Mouse (Mus musculus) stomach, embryonic 14.5 days (tissue): ENCODE measurements around the gene Pid1. TPM values are rescaled to one million over a fixed set of nuclear protein-coding genes. Genes with fewer than 3 reads are reported as not detected.

Source experiments
- ATAC-seq: fragments of 200-750 bp; cut with Nextera tagmentation; 2 replicates; pipeline ENCODE4 v1.8.0; 2017; ENCODE audit warnings: low read depth, moderate TSS enrichment; ENCODE audit not compliant: insufficient number of reproducible peaks, insufficient read depth, low FRiP score
- H3K27ac ChIP-seq: fragments of 300-500 bp; sonication (generic); 2 replicates; pipeline ENCODE4 v1.5.1; 2014; ENCODE audit warnings: mild to moderate bottlenecking, low read length, moderate library complexity, mixed read lengths
- H3K27me3 ChIP-seq: fragments of 300-500 bp; sonication (generic); 2 replicates; pipeline ENCODE4 v1.6.1; 2014; ENCODE audit warnings: low read length, control low read depth, mixed read lengths; ENCODE audit not compliant: control insufficient read depth, insufficient read depth
- H3K36me3 ChIP-seq: fragments of 300-500 bp; sonication (generic); 2 replicates; pipeline ENCODE4 v1.6.1; 2014; ENCODE audit warnings: mild to moderate bottlenecking, control low read depth, low read length, moderate library complexity, mixed read lengths; ENCODE audit not compliant: control insufficient read depth, insufficient read depth
- H3K4me1 ChIP-seq: fragments of 300-500 bp; sonication (generic); 2 replicates; pipeline ENCODE4 v1.6.1; 2014; ENCODE audit warnings: low read length, control low read depth, mixed read lengths; ENCODE audit not compliant: control insufficient read depth, insufficient read depth
- H3K4me2 ChIP-seq: fragments of 300-500 bp; sonication (generic); replicated peaks from 2 replicates; pipeline ENCODE4 v1.6.1; 2014; ENCODE audit warnings: low read depth, low read length, control low read depth
- H3K4me3 ChIP-seq: fragments of 300-500 bp; sonication (generic); 2 replicates; pipeline ENCODE4 v1.5.1; 2014; ENCODE audit warnings: low read depth, low read length, control low read depth
- H3K9ac ChIP-seq: fragments of 300-500 bp; sonication (generic); replicated peaks from 2 replicates; pipeline ENCODE4 v1.6.1; 2014; ENCODE audit warnings: low read depth, mild to moderate bottlenecking, control low read depth, low read length, moderate library complexity, mixed read lengths
- H3K9me3 ChIP-seq: fragments of 300-500 bp; sonication (generic); 2 replicates; pipeline ENCODE4 v1.6.1; 2016; ENCODE audit warnings: low read depth, low read length, control low read depth; ENCODE audit not compliant: control insufficient read depth
- WGBS: fragments of 180-500 bp; shearing (Covaris S2); extraction: QIAGEN DNeasy Blood & Tissue Kit; methylation state at CpG from one replicate; pipeline ENCODE4 v1.1.7; 2014; 5-methylcytosine and 5-hydroxymethylcytosine counted together
- polyA plus RNA-seq: library from polyadenylated mRNA; unstranded; fragments of >200 nt; fragmentation: Nextera tagmentation; extraction: Ambion mirVana; gene quantifications from 2 replicates; pipeline ENCODE4 v1.2.1, GENCODE M21; 2014

Gene Pid1
- polyA plus RNA-seq, 1 experiment from 2014 or later, result 16.7 TPM

DNA sequence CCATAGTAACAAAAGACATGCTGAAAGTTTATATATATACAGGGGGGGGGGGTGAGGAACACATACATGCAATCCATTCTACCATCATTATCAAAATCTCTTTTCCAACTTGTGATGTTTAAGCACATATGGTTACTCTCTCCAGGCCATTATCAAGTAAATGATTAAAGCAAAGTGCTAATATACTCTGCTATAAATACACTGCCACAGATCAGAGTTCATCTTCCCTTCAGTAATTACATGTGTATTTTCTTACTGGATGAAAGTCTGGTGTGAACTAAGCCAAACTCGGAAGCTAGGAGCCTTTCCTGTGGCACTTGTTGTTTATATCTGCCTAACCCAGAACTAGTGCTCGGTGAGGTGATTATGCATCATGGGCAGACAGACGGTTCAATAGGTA is 3.8 kb upstream of the Pid1 start:
- 58% methylated on average over 3 of the region's 3 CpGs for WGBS
- H3K9ac ChIP-seq, result no peak overlapping the region
- no peaks in the 10 kb centered on the region for H3K27me3 ChIP-seq
- H3K36me3 ChIP-seq, result no peaks in the 10 kb centered on the region
- H3K4me2 ChIP-seq, result no peak overlapping the region
- no peak overlapping the region for H3K27ac ChIP-seq
- no peaks in the 10 kb centered on the region for H3K9me3 ChIP-seq
- H3K4me3 ChIP-seq, result no peak overlapping the region
- H3K4me1 ChIP-seq, result no peaks in the 10 kb centered on the region
- no peak for ATAC-seq

DNA sequence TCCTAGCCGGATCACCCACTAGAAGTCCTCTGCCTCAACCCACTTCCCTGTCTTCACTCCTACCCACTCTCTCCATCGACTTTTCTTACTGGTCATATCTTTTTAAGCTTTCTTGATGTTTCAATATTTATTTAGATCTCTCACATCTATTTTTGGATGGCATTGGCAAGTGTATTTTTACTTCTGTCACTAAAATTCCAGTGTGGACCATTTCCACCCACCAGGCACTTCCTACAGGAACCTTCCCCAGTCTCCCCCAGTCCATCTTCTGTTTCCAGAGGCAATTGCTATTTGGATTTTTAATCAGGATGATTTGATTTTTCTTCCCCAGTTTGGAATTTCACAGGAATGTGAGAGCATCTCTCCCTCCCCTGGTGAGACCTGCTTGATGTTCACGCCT is 2.6 kb upstream of the Pid1 start:
- no peaks in the 10 kb centered on the region for H3K4me1 ChIP-seq
- no peak overlapping the region for H3K4me3 ChIP-seq
- no peak for ATAC-seq
- no peaks in the 10 kb centered on the region for H3K9me3 ChIP-seq
- no peaks in the 10 kb centered on the region for H3K27me3 ChIP-seq
- H3K27ac ChIP-seq, result no peak overlapping the region
- no peak overlapping the region for H3K9ac ChIP-seq
- H3K36me3 ChIP-seq, result no peaks in the 10 kb centered on the region
- no peak overlapping the region for H3K4me2 ChIP-seq
- 68% methylated on average over 3 of the region's 3 CpGs for WGBS

DNA sequence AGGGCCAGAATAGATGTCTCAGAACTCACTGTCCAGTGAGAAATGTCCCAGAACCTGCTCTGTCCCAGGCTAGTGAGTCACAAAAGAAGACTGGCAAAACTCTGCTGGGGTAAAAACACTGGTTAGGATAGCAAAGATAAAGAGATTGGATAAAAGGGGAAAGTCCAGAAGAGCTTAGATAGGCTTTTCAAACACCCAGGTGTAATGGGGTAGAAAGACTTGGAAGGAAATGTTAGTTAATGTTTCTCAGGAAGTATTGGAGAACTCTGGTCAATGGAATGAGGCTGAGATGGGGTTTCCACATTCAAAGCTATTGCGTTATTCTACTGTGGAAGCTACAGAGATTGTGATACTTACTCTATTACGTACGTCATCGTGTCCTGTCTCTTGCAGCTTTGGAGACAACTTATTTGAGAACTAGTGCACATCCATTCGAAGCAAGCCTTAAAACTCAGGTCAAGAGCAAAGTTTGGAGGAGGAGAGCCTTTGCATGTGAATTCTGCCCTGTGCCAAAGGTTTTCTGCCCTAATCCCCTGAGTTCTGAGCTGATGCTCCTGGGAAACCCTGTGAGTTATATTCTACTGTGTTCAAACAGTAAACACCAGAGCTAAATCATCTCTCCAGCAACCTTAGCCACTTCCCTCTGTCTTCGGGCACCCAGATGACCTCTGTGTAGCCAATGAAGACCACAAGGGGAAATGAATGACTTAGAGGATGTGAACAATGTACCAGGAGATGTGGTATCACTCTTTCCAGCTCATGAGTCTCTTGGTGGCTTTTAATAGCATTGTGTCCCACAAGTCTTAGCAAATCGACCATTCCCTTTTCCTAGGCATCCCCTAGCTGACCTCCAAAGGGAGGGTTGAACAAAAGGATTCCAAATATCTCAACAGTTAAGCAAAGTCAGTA is 1.0 kb downstream of the Pid1 start:
- Histone ChIP-seq H3K4me2 (no peak overlapping the region), H3K36me3 (no peaks in the 10 kb centered on the region), H3K9ac (no peak overlapping the region), H3K4me1 (no peaks in the 10 kb centered on the region), H3K4me3 (no peak overlapping the region), H3K27ac (no peak overlapping the region), H3K27me3 (no peaks in the 10 kb centered on the region), H3K9me3 (no peaks in the 10 kb centered on the region)
- 78% methylated on average over 7 of the region's 7 CpGs for WGBS
- ATAC-seq, result no peak

DNA sequence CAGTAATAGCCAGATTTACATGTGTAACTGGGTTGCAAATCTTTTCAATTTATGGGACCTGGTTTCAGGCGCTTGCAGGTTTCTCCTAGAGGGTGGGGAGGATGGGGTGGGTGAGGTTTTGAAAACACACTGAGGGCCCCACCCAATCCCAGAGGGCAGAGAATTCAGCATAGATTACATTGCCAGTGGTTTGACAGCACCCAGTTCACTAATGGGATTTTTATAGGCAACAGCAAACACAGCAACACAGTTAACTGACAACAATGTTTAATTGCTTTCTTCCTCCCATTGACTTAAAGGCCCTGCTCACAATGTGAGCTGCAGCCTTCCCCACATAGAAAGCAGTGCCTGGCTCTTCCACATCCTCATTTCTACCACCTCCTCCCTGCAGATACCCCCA is 1.8 kb downstream of the Pid1 start:
- no peak for ATAC-seq
- Histone ChIP-seq H3K4me2 (no peak overlapping the region), H3K9ac (no peak overlapping the region), H3K27me3 (no peaks in the 10 kb centered on the region), H3K36me3 (no peaks in the 10 kb centered on the region), H3K27ac (no peak overlapping the region), H3K4me1 (no peaks in the 10 kb centered on the region), H3K4me3 (no peak overlapping the region), H3K9me3 (no peaks in the 10 kb centered on the region)
- 47% methylated on average over 1 of the region's 1 CpGs for WGBS

DNA sequence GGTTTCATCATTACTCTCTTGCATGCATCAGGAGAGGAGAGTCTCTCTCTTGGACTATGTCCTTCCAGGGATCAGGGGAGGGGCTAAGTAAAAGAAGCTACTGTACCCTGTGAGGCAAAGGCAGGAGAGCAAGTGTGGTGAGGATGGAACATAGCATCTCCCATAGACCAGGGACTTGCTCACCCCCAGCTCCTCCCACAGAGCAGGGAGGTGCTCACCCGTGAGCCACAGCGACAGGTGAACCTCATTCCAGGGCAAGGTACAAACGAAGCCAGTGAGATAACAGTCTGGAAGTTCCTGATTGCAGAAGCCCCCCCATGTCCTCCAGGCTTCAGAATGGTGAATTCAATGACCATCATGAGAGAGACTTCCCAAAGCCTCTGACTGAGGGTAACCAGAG is 2.6 kb downstream of the Pid1 start:
- 0 out of 2 replicates have a peak, but pooled peaks have one; percentile 23 for ATAC-seq
- H3K36me3 ChIP-seq, result no peaks in the 10 kb centered on the region
- WGBS, result 56% methylated on average over 3 of the region's 3 CpGs
- no peaks in the 10 kb centered on the region for H3K9me3 ChIP-seq
- no peak overlapping the region for H3K4me3 ChIP-seq
- no peak overlapping the region for H3K9ac ChIP-seq
- no peak overlapping the region for H3K4me2 ChIP-seq
- no peak overlapping the region for H3K27ac ChIP-seq
- H3K4me1 ChIP-seq, result no peaks in the 10 kb centered on the region
- no peaks in the 10 kb centered on the region for H3K27me3 ChIP-seq

DNA sequence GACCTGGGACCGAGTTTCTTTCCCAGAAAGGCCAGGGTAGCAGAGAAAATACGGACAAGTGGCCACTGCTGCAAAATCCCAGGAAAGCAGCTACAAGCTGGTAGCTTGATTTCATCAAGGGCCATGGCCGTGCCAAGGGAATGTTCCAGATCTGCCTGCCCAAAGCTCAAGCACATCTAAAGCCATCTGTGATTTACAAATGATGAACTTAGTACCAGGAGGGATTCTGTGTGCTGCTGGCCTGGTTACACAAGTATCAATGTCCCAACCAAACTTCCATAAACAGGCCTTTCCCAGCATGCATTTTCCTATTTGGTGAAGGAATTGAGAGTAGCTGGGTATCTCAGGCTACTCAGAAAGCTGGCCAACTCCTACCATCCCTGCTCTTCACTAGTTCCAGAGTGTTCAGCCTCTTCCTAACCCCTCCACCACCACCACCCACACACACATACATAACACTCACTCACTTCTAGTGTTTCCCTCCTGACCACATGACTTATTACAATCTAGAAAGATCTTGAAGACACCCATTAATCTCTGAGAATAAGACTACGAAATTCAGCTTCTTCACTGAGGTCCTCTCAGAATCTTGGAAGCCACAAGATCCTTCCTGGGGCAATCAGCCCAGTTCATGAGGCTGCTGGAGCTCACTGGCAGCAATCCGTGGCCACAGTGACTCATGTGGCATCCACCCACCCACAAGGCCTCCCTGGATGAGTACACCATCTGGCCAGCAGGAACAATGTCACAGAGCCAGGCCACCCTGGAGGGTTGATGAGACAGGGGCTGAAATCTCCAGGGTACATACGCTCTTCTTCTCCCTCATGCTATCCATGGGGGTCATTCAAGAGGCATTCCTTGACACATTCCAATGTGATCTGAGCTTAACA is 4.1 kb downstream of the Pid1 start:
- no peak overlapping the region for H3K9ac ChIP-seq
- H3K4me2 ChIP-seq, result no peak overlapping the region
- 84% methylated on average over 6 of the region's 6 CpGs for WGBS
- H3K27me3 ChIP-seq, result no peaks in the 10 kb centered on the region
- H3K4me3 ChIP-seq, result no peak overlapping the region
- H3K9me3 ChIP-seq, result no peaks in the 10 kb centered on the region
- no peak overlapping the region for H3K27ac ChIP-seq
- H3K36me3 ChIP-seq, result no peaks in the 10 kb centered on the region
- no peak for ATAC-seq
- no peaks in the 10 kb centered on the region for H3K4me1 ChIP-seq

DNA sequence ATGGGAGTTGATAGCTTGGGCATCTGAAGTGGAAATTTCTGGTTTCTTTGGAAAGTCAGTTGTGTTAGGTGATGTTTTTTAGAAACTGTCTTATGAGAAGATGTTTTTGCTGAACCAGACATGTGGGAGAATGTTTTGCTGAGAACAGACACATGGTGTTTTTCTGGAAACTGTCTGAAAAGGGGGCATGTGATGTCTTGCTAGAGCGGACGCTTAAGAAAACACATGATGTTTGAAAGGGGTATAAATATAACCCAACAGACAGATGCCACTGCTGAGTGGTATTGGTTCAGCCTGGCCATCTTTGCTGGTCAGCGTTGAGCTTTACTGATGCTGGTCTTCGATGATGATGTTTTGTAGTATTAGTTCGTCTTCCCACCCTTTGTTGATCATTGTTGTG is 6.8 kb downstream of the Pid1 start:
- H3K4me3 ChIP-seq, result no peak overlapping the region
- 84% methylated on average over 5 of the region's 5 CpGs for WGBS

DNA sequence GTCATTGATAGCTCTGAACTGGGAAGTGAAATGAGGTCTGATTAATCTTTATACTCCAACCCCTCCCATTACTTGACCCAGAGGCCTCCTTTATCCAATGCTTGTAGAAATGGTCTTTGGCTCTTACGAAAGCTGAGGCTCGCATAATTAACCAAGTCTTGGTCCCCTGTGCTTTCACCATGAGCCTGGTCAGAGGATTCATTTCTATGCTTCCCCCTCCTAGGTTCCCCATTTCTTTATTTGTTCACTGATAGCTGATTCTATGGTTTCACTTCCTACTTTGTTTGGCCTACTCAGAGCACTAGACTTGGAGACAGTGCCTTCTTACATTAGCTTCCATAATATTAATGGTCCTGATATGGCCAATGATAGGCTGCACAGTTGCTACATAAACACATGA is 13.7 kb downstream of the Pid1 start:
- Histone ChIP-seq H3K9me3 (no peaks in the 10 kb centered on the region), H3K4me1 (no peaks in the 10 kb centered on the region), H3K9ac (no peak overlapping the region), H3K27ac (no peak overlapping the region), H3K27me3 (no peaks in the 10 kb centered on the region), H3K4me3 (no peak overlapping the region), H3K4me2 (no peak overlapping the region), H3K36me3 (no peaks in the 10 kb centered on the region)
- 89% methylated on average over 2 of the region's 2 CpGs for WGBS
- ATAC-seq, result no peak

More for the DNA sequence above, 6.8 kb downstream of the Pid1 start:
- Histone ChIP-seq H3K9me3 (no peaks in the 10 kb centered on the region), H3K27ac (no peak overlapping the region), H3K4me2 (no peak overlapping the region), H3K4me1 (no peaks in the 10 kb centered on the region), H3K9ac (no peak overlapping the region), H3K27me3 (no peaks in the 10 kb centered on the region), H3K36me3 (no peaks in the 10 kb centered on the region)
- no peak for ATAC-seq
